Mouse (Mus musculus) stomach, embryonic 14.5 days (tissue): ENCODE data around the gene Dhx33. TPM values are rescaled to one million over a fixed set of nuclear protein-coding genes. Genes with fewer than 3 reads are reported as not detected.
A peak's percentile ranks its signal among the peaks of the same experiment; 100 is the strongest.

Experiments used
- ATAC-seq: fragments of 200-750 bp; cut with Nextera tagmentation; 2 replicates; pipeline ENCODE4 v1.8.0; 2017; ENCODE audit warnings: low read depth, moderate TSS enrichment; ENCODE audit not compliant: insufficient number of reproducible peaks, insufficient read depth, low FRiP score
- H3K27ac ChIP-seq: fragments of 300-500 bp; sonication (generic); 2 replicates; pipeline ENCODE4 v1.5.1; 2014; ENCODE audit warnings: mild to moderate bottlenecking, low read length, moderate library complexity, mixed read lengths
- H3K27me3 ChIP-seq: fragments of 300-500 bp; sonication (generic); 2 replicates; pipeline ENCODE4 v1.6.1; 2014; ENCODE audit warnings: low read length, control low read depth, mixed read lengths; ENCODE audit not compliant: control insufficient read depth, insufficient read depth
- H3K36me3 ChIP-seq: fragments of 300-500 bp; sonication (generic); 2 replicates; pipeline ENCODE4 v1.6.1; 2014; ENCODE audit warnings: mild to moderate bottlenecking, control low read depth, low read length, moderate library complexity, mixed read lengths; ENCODE audit not compliant: control insufficient read depth, insufficient read depth
- H3K4me1 ChIP-seq: fragments of 300-500 bp; sonication (generic); 2 replicates; pipeline ENCODE4 v1.6.1; 2014; ENCODE audit warnings: low read length, control low read depth, mixed read lengths; ENCODE audit not compliant: control insufficient read depth, insufficient read depth
- H3K4me2 ChIP-seq: fragments of 300-500 bp; sonication (generic); replicated peaks from 2 replicates; pipeline ENCODE4 v1.6.1; 2014; ENCODE audit warnings: low read depth, low read length, control low read depth
- H3K4me3 ChIP-seq: fragments of 300-500 bp; sonication (generic); 2 replicates; pipeline ENCODE4 v1.5.1; 2014; ENCODE audit warnings: low read depth, low read length, control low read depth
- H3K9ac ChIP-seq: fragments of 300-500 bp; sonication (generic); replicated peaks from 2 replicates; pipeline ENCODE4 v1.6.1; 2014; ENCODE audit warnings: low read depth, mild to moderate bottlenecking, control low read depth, low read length, moderate library complexity, mixed read lengths
- H3K9me3 ChIP-seq: fragments of 300-500 bp; sonication (generic); 2 replicates; pipeline ENCODE4 v1.6.1; 2016; ENCODE audit warnings: low read depth, low read length, control low read depth; ENCODE audit not compliant: control insufficient read depth
- WGBS: fragments of 180-500 bp; shearing (Covaris S2); extraction: QIAGEN DNeasy Blood & Tissue Kit; methylation state at CpG from one replicate; pipeline ENCODE4 v1.1.7; 2014; 5-methylcytosine and 5-hydroxymethylcytosine counted together
- polyA plus RNA-seq: library from polyadenylated mRNA; unstranded; fragments of >200 nt; fragmentation: Nextera tagmentation; extraction: Ambion mirVana; gene quantifications from 2 replicates; pipeline ENCODE4 v1.2.1, GENCODE M21; 2014

Dhx33 gene
- polyA plus RNA-seq, 1 experiment from 2014 or later = 22.7 TPM

- 77% methylated on average over 3 of the region's 3 CpGs for WGBS
- Histone ChIP-seq H3K27me3 (no peaks in the 10 kb centered on the region), H3K9ac (no peak overlapping the region), H3K9me3 (no peaks in the 10 kb centered on the region), H3K4me2 (no peak overlapping the region), H3K4me1 (peaks cover 7% of the 10 kb centered on the region; the same call in 1 of the 2 replicates), H3K27ac (no peak overlapping the region), H3K36me3 (peaks cover 36% of the 10 kb centered on the region), H3K4me3 (no peak overlapping the region)
- no peak for ATAC-seq
Observed at GRCm38 (mm10) chr11:71028280-71028679, 24.0 kb upstream of the Dhx33 start.

GRCm38 (mm10) chr11:71019201-71020068, 15.2 kb upstream of the Dhx33 start, which contains the start of the genes Mis12 and Derl2:
Mis12 (plus strand) TSS chr11:71019611.
Derl2 (minus strand) TSS chr11:71019841.
- Histone ChIP-seq H3K9ac (peak within 1 kb of the TSS; percentile 77), H3K27ac (peak within 1 kb of the TSS; percentile 93), H3K9me3 (no peaks in the 10 kb centered on the region), H3K4me2 (peak within 1 kb of the TSS; percentile 79), H3K4me3 (peak within 1 kb of the TSS; percentile 89), H3K27me3 (no peaks in the 10 kb centered on the region), H3K4me1 (peaks cover 22% of the 10 kb centered on the region), H3K36me3 (peaks cover 4% of the 10 kb centered on the region; the same call in 1 of the 2 replicates)
- peak; percentile 100 for ATAC-seq
- under 1% methylated on average over 71 of the region's 71 CpGs for WGBS

GRCm38 (mm10) chr11:71018416-71019200, 14.4 kb upstream of the Dhx33 start:
- WGBS = 5% methylated on average over 28 of the region's 28 CpGs
- no peaks in the 10 kb centered on the region for H3K9me3 ChIP-seq
- H3K9ac ChIP-seq = peak overlapping the region; percentile 67
- peak overlapping the region; percentile 54 for H3K4me2 ChIP-seq
- no peaks in the 10 kb centered on the region; the same call in 1 of the 2 replicates for H3K36me3 ChIP-seq
- no peaks in the 10 kb centered on the region for H3K27me3 ChIP-seq
- peak overlapping the region; percentile 89 for H3K4me3 ChIP-seq
- peaks cover 22% of the 10 kb centered on the region for H3K4me1 ChIP-seq
- ATAC-seq = peak; percentile 8
- peak overlapping the region; percentile 56 for H3K27ac ChIP-seq

GRCm38 (mm10) chr11:71017051-71017450, 12.8 kb upstream of the Dhx33 start:
- Histone ChIP-seq H3K4me1 (peaks cover 22% of the 10 kb centered on the region), H3K4me3 (no peak overlapping the region), H3K27me3 (no peaks in the 10 kb centered on the region), H3K4me2 (no peak overlapping the region), H3K27ac (no peak overlapping the region), H3K36me3 (peaks cover 10% of the 10 kb centered on the region), H3K9ac (no peak overlapping the region), H3K9me3 (no peaks in the 10 kb centered on the region)
- 85% methylated on average over 1 of the region's 1 CpGs for WGBS
- ATAC-seq = no peak

- no peak overlapping the region for H3K9ac ChIP-seq
- H3K4me3 ChIP-seq = no peak overlapping the region
- no peaks in the 10 kb centered on the region for H3K9me3 ChIP-seq
- peaks cover 33% of the 10 kb centered on the region for H3K36me3 ChIP-seq
- peaks cover 6% of the 10 kb centered on the region; the same call in 1 of the 2 replicates for H3K4me1 ChIP-seq
- no peak overlapping the region for H3K4me2 ChIP-seq
- ATAC-seq = no peak
- WGBS = 93% methylated on average over 7 of the region's 7 CpGs
- H3K27ac ChIP-seq = no peak overlapping the region
- no peaks in the 10 kb centered on the region for H3K27me3 ChIP-seq
Observed at GRCm38 (mm10) chr11:71012743-71013142, 8.5 kb upstream of the Dhx33 start.

GRCm38 (mm10) chr11:71008321-71008720, 4.1 kb upstream of the Dhx33 start:
- WGBS = 90% methylated on average over 3 of the region's 3 CpGs
- H3K36me3 ChIP-seq = peaks cover 31% of the 10 kb centered on the region
- H3K4me1 ChIP-seq = peaks cover 3% of the 10 kb centered on the region; the same call in 1 of the 2 replicates
- H3K4me2 ChIP-seq = no peak overlapping the region
- no peak overlapping the region for H3K27ac ChIP-seq
- no peaks in the 10 kb centered on the region for H3K9me3 ChIP-seq
- H3K27me3 ChIP-seq = no peaks in the 10 kb centered on the region
- H3K4me3 ChIP-seq = no peak overlapping the region
- ATAC-seq = no peak
- H3K9ac ChIP-seq = no peak overlapping the region

- no peak overlapping the region for H3K9ac ChIP-seq
- 91% methylated on average over 7 of the region's 7 CpGs for WGBS
- peaks cover 8% of the 10 kb centered on the region for H3K4me1 ChIP-seq
- peaks cover 28% of the 10 kb centered on the region for H3K36me3 ChIP-seq
- no peak overlapping the region for H3K27ac ChIP-seq
- H3K27me3 ChIP-seq = no peaks in the 10 kb centered on the region
- no peak overlapping the region for H3K4me3 ChIP-seq
- ATAC-seq = no peak
- no peaks in the 10 kb centered on the region for H3K9me3 ChIP-seq
- H3K4me2 ChIP-seq = no peak overlapping the region
Observed at GRCm38 (mm10) chr11:71007831-71008230, 3.6 kb upstream of the Dhx33 start.

GRCm38 (mm10) chr11:71007026-71007425, 2.8 kb upstream of the Dhx33 start:
- ATAC-seq = no peak
- no peaks in the 10 kb centered on the region for H3K9me3 ChIP-seq
- H3K27me3 ChIP-seq = no peaks in the 10 kb centered on the region
- WGBS = 95% methylated on average over 6 of the region's 6 CpGs
- no peak overlapping the region for H3K27ac ChIP-seq
- H3K4me3 ChIP-seq = no peak overlapping the region
- H3K36me3 ChIP-seq = peaks cover 23% of the 10 kb centered on the region
- no peak overlapping the region for H3K9ac ChIP-seq
- no peak overlapping the region for H3K4me2 ChIP-seq
- H3K4me1 ChIP-seq = peaks cover 14% of the 10 kb centered on the region
